Mouse (Mus musculus) gastrocnemius, postnatal 4 days (tissue): ENCODE results near the gene Lztfl1. TPM values are rescaled to one million over a fixed set of nuclear protein-coding genes. Genes with fewer than 3 reads are reported as not detected.
A peak's percentile ranks its signal among the peaks of the same experiment; 100 is the strongest.
"Not testable (repeated sequence)": the region's sequence is repeated elsewhere in the genome, so short reads cannot be mapped to it uniquely, and the experiment has no call there.

Experiments used
- DNase-seq, 2 experiments: peaks; one replicate each; pipeline ENCODE4 v3.0.0; 2021 to 2022; ENCODE audit warnings: low spot score in 2 of 2, mixed read lengths in 2 of 2
- total RNA-seq, 2 experiments: library from RNA; stranded (reverse); gene quantifications; 2 replicates each; pipeline ENCODE4 v1.2.3; 2021

The Lztfl1 gene
- total RNA-seq, 2 experiments from 2014 or later = 35.3 to 41.7 TPM

DNA sequence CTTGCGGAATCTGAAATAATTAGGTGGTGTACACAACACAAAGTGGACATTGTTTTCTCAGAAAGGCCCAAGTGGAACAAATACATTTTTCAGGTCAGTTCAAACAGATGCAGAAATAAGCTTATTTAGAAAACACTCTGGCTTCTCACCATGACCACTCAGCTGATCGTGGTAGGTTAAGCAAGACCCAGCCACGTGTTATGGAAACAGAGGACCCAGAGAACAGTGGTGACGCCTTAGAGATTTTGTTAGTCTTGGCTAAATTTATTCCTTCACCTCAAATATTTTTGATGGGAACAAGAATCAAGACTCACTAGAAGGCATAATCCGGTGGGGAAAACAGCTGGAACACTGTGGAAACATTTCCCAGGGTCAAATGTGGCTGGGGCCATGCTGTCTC lies 31.3 kb downstream of the Lztfl1 start:
- DNase-seq = no peak

- no peak for DNase-seq
Observed at GRCm38 (mm10) chr9:123683704-123684103, 33.8 kb downstream of the Lztfl1 start.

DNA sequence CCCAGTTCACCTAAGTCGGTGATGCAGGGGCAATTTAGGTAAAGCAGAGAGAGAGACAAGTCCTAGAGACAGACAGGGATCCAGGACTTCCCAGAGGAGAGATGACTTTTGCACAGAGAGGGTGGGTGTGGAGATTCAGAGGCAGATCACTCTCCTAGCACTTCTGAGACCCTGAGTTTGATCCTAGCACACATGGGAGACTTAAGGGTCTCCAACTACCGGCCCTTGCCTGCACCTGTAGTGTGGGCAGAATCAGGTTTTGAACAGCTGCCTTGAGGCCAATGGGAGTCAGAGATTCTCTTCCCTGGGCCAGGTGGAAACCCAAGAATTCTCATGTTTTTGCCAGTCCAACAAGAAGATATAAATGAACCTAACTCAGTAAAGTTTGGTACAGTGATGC lies 38.3 kb downstream of the Lztfl1 start:
- no peak for DNase-seq

- peak in 1 of 2 experiments; percentile 18 for DNase-seq
Observed at GRCm38 (mm10) chr9:123678327-123679105, 39.0 kb downstream of the Lztfl1 start, which contains the start of the genes Ccr9 and Slc6a20a. Ccr9 (plus strand) TSS chr9:123678439. Slc6a20a (minus strand) TSS chr9:123678885.

GRCm38 (mm10) chr9:123665645-123666044 lies 51.9 kb downstream of the Lztfl1 start:
- peak in 1 of 2 experiments; percentile 39 for DNase-seq

- not testable (repeated sequence) for DNase-seq
Observed at GRCm38 (mm10) chr9:123659986-123660676, 57.4 kb downstream of the Lztfl1 start.

- no peak for DNase-seq
Observed at GRCm38 (mm10) chr9:123658981-123659380, 58.5 kb downstream of the Lztfl1 start.

DNA sequence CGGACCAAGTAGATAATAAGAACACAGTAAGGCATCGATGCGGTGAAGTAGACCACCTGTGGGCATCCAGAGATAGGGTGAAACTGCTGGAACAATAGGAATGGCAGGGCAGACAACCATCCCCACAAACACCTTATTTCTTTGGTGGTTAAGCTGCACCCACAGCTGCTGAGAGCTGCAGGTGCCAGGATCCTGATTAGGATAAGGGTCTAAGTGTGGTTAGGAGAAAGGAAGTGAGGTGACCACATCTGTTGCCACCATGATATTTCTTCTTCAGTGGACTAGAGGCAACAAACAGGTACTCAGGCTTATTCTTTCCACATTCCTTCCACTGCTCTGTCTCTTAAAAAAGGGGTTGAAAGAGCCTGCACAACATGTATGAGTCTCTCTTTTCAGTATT lies 60.0 kb downstream of the Lztfl1 start:
- DNase-seq = no peak

- DNase-seq = no peak
Observed at GRCm38 (mm10) chr9:123651369-123651768, 66.1 kb downstream of the Lztfl1 start.

- no peak for DNase-seq
Observed at GRCm38 (mm10) chr9:123649785-123650511, 67.5 kb downstream of the Lztfl1 start.

Other genes with a start within 250 kb of the Lztfl1 start
- gene Limd1, start 239.0 kb downstream of the Lztfl1 start, total RNA-seq = 10 to 100 TPM; 49.4 to 58.0 TPM
- 10 to 100 TPM; 25.8 to 30.0 TPM for gene Sacm1l, start 187.9 kb downstream of the Lztfl1 start, total RNA-seq
- gene Slc6a20b, start 85.1 kb downstream of the Lztfl1 start, total RNA-seq = not detected
- gene Ccr9, start 39.3 kb downstream of the Lztfl1 start, total RNA-seq = under 1 TPM in 1 of 2 experiments, not detected in 1; 0.20 TPM
- gene Slc6a20a, start 38.8 kb downstream of the Lztfl1 start, total RNA-seq = not detected
- not detected for gene Cxcr6, start 88.8 kb upstream of the Lztfl1 start, total RNA-seq
- gene Fyco1, start 134.2 kb upstream of the Lztfl1 start, total RNA-seq = 100 to 1,000 TPM; 130 to 141 TPM
- gene Xcr1, start 144.3 kb upstream of the Lztfl1 start, total RNA-seq = not detected